Mouse (Mus musculus): ENCODE measurements around the gene Gm4302. TPM values are rescaled to one million over a fixed set of nuclear protein-coding genes. Genes with fewer than 3 reads are reported as not detected.
"Not testable (repeated sequence)": the region's sequence is repeated elsewhere in the genome, so short reads cannot be mapped to it uniquely, and the experiment has no call there.

The Gm4302 gene
- total RNA-seq (2015; ENCODE audit: low replicate concordance) (not detected in 2 replicates), total RNA-seq (2017; ENCODE audit: low replicate concordance) (not detected in 2 replicates)

DNA sequence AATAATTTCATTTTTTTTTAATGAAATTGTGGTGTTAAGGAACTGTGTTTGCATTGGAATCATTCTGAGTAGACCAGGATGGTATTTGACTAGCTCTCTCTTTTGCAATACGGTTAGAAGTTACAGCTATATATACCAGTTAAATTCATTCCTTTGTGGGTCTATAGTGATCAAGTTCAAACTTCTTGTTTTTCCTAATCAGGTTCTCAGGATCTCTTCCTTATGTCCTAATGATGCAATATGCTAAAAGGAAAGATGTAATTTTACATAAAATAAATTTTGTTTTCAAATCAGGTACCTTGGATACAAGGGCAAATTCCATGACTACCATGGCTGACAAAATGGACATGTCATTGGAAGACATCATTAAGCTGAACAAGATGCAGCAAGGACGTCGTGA, at the start of gene Gm4302:
Gm4302 (plus strand) TSS at position 301 of the 400 bp plus-strand sequence.
- ATAC-seq (replicated peaks; ENCODE audit: low FRiP score, poor library complexity, severe bottlenecking), result not testable (repeated sequence)

DNA sequence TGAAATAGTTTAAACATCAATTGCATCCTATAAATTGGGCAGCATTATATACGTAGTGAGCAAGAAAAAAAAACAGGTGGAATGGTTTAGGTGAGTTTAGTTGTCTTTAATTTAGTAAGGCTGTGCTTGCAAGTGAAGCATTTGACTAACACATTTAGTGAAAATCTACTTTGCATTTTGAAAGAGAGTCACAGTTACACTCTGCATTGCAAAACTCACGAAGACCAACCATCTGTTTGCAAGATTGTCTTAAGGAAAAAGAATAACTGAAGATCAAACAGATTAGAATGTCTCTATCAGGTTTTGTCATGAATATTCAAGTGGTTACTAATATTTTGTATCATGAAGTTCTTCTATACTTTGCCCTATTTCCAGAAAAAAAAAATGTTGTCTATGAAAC, 44.5 kb upstream of the Gm4302 start:
- no peak for ATAC-seq (replicated peaks; ENCODE audit: low FRiP score, poor library complexity, severe bottlenecking)

DNA sequence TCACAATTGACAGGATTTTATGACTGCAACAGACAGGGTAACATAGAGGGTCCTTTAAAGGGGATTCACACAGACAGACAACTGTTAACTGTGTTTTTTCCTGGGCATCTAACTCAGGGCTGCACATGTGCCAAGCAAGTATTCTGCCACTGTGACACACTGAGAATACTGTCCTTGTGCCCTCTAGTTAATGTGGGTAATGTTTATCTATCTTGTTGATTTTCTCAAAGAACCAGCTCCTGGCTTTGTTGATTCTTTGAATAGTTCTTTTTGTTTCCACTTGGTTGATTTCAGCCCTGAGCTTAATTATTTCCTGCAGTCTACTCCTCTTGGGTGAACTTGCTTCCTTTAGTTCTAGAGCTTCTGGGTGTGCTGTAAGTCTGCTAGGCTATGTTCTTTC, 40.5 kb upstream of the Gm4302 start:
- not testable (repeated sequence) for ATAC-seq (replicated peaks; ENCODE audit: low FRiP score, poor library complexity, severe bottlenecking)

DNA sequence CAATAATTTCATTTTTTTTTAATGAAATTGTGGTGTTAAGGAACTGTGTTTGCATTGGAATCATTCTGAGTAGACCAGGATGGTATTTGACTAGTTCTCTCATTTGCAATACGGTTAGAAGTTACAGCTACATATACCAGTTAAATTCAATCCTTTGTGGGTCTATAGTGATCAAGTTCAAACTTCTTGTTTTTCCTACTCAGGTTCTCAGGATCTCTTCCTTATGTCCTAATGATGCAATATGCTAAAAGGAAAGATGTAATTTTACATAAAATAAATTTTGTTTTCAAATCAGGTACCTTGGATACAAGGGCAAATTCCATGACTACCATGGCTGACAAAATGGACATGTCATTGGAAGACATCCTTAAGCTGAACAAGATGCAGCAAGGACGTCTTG, 5.3 kb upstream of the Gm4302 start, which contains the start of gene Gm4301:
Gm4301 (plus strand) TSS at position 301 of the 400 bp plus-strand sequence.
- ATAC-seq (replicated peaks; ENCODE audit: low FRiP score, poor library complexity, severe bottlenecking), result not testable (repeated sequence)

DNA sequence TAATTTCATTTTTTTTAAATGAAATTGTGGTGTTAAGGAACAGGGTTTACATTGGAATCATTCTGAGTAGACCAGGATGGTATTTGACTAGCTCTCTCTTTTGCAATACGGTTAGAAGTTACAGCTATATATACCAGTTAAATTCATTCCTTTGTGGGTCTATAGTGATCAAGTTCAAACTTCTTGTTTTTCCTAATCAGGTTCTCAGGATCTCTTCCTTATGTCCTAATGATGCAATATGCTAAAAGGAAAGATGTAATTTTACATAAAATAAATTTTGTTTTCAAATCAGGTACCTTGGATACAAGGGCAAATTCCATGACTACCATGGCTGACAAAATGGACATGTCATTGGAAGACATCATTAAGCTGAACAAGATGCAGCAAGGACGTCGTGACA, 5.0 kb downstream of the Gm4302 start, which contains the start of gene Gm4303:
Gm4303 (plus strand) TSS at position 301 of the 400 bp plus-strand sequence.
- not testable (repeated sequence) for ATAC-seq (replicated peaks; ENCODE audit: low FRiP score, poor library complexity, severe bottlenecking)

DNA sequence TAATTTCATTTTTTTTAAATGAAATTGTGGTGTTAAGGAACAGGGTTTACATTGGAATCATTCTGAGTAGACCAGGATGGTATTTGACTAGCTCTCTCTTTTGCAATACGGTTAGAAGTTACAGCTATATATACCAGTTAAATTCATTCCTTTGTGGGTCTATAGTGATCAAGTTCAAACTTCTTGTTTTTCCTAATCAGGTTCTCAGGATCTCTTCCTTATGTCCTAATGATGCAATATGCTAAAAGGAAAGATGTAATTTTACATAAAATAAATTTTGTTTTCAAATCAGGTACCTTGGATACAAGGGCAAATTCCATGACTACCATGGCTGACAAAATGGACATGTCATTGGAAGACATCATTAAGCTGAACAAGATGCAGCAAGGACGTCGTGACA, 10.2 kb downstream of the Gm4302 start, which contains the start of gene Gm4305:
Gm4305 (plus strand) TSS at position 301 of the 400 bp plus-strand sequence.
- ATAC-seq (replicated peaks; ENCODE audit: low FRiP score, poor library complexity, severe bottlenecking), result not testable (repeated sequence)

DNA sequence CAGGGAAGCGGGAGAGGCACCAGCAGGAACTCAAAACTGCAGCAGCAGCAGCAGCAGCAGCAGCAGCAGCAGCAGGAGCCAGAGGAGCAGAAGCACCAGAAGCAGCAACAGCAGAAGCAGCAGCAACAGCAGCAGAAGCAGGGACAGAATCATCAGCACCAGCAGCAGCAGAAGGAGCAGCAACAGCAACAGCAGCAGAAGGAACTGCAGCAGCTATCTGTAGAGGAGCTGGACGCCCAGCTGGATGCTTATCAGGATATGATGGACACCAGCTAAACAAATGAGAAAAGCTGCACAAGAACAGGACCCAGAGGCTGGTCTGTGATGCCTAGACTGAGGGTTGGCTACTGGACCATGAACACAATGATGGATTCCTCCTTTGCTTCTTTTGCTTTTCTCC, 16.2 kb downstream of the Gm4302 start:
- not testable (repeated sequence) for ATAC-seq (replicated peaks; ENCODE audit: low FRiP score, poor library complexity, severe bottlenecking)

DNA sequence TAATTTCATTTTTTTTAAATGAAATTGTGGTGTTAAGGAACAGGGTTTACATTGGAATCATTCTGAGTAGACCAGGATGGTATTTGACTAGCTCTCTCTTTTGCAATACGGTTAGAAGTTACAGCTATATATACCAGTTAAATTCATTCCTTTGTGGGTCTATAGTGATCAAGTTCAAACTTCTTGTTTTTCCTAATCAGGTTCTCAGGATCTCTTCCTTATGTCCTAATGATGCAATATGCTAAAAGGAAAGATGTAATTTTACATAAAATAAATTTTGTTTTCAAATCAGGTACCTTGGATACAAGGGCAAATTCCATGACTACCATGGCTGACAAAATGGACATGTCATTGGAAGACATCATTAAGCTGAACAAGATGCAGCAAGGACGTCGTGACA, 20.4 kb downstream of the Gm4302 start, which contains the start of gene Gm4307:
Gm4307 (plus strand) TSS at position 301 of the 400 bp plus-strand sequence.
- not testable (repeated sequence) for ATAC-seq (replicated peaks; ENCODE audit: low FRiP score, poor library complexity, severe bottlenecking)

DNA sequence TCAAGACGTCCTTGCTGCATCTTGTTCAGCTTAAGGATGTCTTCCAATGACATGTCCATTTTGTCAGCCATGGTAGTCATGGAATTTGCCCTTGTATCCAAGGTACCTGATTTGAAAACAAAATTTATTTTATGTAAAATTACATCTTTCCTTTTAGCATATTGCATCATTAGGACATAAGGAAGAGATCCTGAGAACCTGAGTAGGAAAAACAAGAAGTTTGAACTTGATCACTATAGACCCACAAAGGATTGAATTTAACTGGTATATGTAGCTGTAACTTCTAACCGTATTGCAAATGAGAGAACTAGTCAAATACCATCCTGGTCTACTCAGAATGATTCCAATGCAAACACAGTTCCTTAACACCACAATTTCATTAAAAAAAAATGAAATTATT, 41.8 kb downstream of the Gm4302 start, which contains the start of gene Gm4312:
Gm4312 (minus strand) TSS at position 101 of the 400 bp plus-strand sequence.
- ATAC-seq (replicated peaks; ENCODE audit: low FRiP score, poor library complexity, severe bottlenecking), result not testable (repeated sequence)

Other genes starting within 250 kb of the Gm4302 start
- gene Gm4301, start 5.2 kb upstream of the Gm4302 start, total RNA-seq (2015; ENCODE audit: low replicate concordance), result not detected in 2 replicates
- not detected in 2 replicates for gene Gm4301, start 5.2 kb upstream of the Gm4302 start, total RNA-seq (2017; ENCODE audit: low replicate concordance)
- not detected in 2 replicates for gene Gm4303, start 5.1 kb downstream of the Gm4302 start, total RNA-seq (2015; ENCODE audit: low replicate concordance)
- not detected in 2 replicates for gene Gm4303, start 5.1 kb downstream of the Gm4302 start, total RNA-seq (2017; ENCODE audit: low replicate concordance)
- not detected in 2 replicates for gene Gm4305, start 10.3 kb downstream of the Gm4302 start, total RNA-seq (2015; ENCODE audit: low replicate concordance)
- gene Gm4305, start 10.3 kb downstream of the Gm4302 start, total RNA-seq (2017; ENCODE audit: low replicate concordance), result not detected in 2 replicates
- not detected in 2 replicates for gene Gm4307, start 20.5 kb downstream of the Gm4302 start, total RNA-seq (2015; ENCODE audit: low replicate concordance)
- not detected in 2 replicates for gene Gm4307, start 20.5 kb downstream of the Gm4302 start, total RNA-seq (2017; ENCODE audit: low replicate concordance)
- not detected in 2 replicates for gene Gm4312, start 41.7 kb downstream of the Gm4302 start, total RNA-seq (2015; ENCODE audit: low replicate concordance)
- not detected in 2 replicates for gene Gm4312, start 41.7 kb downstream of the Gm4302 start, total RNA-seq (2017; ENCODE audit: low replicate concordance)
- gene Tmtc3, start 146.5 kb downstream of the Gm4302 start, total RNA-seq (2015; ENCODE audit: low replicate concordance), result 7.3 and 10.2 TPM in 2 replicates
- 3.6 and 4.0 TPM in 2 replicates for gene Tmtc3, start 146.5 kb downstream of the Gm4302 start, total RNA-seq (2017; ENCODE audit: low replicate concordance)
- gene Cep290, start 146.7 kb downstream of the Gm4302 start, total RNA-seq (2015; ENCODE audit: low replicate concordance), result 8.8 and 15.5 TPM in 2 replicates
- 22.6 and 63.6 TPM in 2 replicates for gene Cep290, start 146.7 kb downstream of the Gm4302 start, total RNA-seq (2017; ENCODE audit: low replicate concordance)
- 11.5 and 13.1 TPM in 2 replicates for gene 4930430F08Rik, start 249.6 kb downstream of the Gm4302 start, total RNA-seq (2015; ENCODE audit: low replicate concordance)
- 30.2 and 31.0 TPM in 2 replicates for gene 4930430F08Rik, start 249.6 kb downstream of the Gm4302 start, total RNA-seq (2017; ENCODE audit: low replicate concordance)
- gene 1700017N19Rik, start 249.6 kb downstream of the Gm4302 start, total RNA-seq (2015; ENCODE audit: low replicate concordance), result not detected in 2 replicates
- 0.84 TPM in 1 of 2 replicates, not detected in the other for gene 1700017N19Rik, start 249.6 kb downstream of the Gm4302 start, total RNA-seq (2017; ENCODE audit: low replicate concordance)

Measured in erythroblast, adult 5-6 weeks (primary cell).